Mouse (Mus musculus) thymus, postnatal 0 days (tissue): Measurements from ENCODE around the gene E2f4. TPM values are rescaled to one million over a fixed set of nuclear protein-coding genes. Genes with fewer than 3 reads are reported as not detected.

ENCODE experiments used
- DNase-seq: peaks from one replicate; pipeline ENCODE4 v3.0.0-alpha.2; 2015; ENCODE audit warnings: low spot score
- polyA plus RNA-seq: library from polyadenylated mRNA; unstranded; fragments of >200 nt; fragmentation: Nextera tagmentation; extraction: Ambion mirVana; gene quantifications from 2 replicates; pipeline ENCODE4 v1.2.1, GENCODE M21; 2015

Gene E2f4
- polyA plus RNA-seq, 1 experiment from 2014 or later, result 81.7 TPM

- no peak for DNase-seq
Observed at GRCm38 (mm10) chr8:105292471-105292870, 5.0 kb upstream of the E2f4 start.

DNA sequence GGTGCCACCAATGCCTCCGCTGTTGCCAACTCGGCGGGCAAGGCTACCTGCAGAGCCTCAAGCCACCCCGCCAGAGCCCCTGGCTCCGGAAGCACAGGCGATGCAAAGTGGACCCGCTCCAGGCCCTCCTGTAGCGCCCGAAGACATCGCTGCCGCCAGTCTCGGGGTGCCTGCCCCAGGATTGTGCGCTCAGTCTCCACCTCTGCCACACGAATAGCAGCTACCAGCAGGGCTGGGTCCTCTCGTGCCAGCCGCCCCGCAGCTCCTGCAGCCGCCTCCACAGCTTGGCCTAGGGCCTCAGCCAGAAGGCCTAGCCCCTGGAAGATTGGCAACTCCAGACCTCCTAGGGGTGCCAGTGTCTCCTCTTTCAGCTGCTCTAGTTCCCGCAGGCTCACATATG is 4.1 kb upstream of the E2f4 start:
- DNase-seq, result no peak

GRCm38 (mm10) chr8:105294776-105295175 is 2.7 kb upstream of the E2f4 start:
- no peak for DNase-seq

DNA sequence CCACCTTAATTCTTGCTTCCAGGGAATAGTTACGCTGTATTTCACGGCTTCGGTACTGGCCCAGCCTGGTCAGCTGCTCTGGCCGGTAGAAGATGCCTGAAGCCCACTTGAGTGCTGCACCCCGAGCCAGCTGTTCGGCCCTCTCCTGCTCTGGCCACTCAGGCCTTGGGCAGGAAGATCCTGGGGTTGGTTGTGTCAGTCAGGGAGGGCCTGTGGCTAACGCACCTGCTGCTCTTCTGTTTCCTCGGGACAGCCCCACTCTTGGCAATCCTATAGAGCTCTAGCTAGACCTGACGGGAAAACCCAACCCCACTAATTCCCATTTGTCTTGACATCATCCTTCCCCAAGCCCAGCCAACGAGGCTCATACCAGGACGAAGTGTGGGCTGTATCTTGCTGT is 2.2 kb upstream of the E2f4 start:
- no peak for DNase-seq

- DNase-seq, result peak; percentile 37
Observed at GRCm38 (mm10) chr8:105295895-105296573, 1.4 kb upstream of the E2f4 start, which contains the start of gene Exoc3l. Exoc3l (minus strand) TSS chr8:105296101.

- DNase-seq, result peak; percentile 72
Observed at GRCm38 (mm10) chr8:105298351-105299252, 1.1 kb downstream of the E2f4 start.

GRCm38 (mm10) chr8:105299962-105300361 is 2.5 kb downstream of the E2f4 start:
- DNase-seq, result no peak

DNA sequence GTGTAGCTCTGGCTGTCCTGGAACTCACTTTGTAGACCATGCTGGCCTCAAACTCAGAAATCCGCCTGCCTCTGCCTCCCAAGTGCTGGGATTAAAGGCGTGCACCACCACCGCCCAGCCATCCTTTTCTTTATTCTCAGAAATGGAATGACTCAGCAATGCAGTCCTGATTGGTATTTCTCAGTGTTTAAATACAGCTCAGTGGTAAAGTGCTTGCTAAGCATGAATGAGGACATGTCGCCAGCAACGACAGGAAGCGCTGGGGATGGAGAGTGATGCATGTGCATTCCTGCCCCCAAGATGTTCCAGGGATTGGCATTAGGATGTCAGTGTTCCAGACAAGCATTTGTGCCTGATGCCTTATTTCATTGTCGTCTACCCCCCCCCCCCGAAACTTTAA is 5.9 kb downstream of the E2f4 start:
- no peak for DNase-seq

DNA sequence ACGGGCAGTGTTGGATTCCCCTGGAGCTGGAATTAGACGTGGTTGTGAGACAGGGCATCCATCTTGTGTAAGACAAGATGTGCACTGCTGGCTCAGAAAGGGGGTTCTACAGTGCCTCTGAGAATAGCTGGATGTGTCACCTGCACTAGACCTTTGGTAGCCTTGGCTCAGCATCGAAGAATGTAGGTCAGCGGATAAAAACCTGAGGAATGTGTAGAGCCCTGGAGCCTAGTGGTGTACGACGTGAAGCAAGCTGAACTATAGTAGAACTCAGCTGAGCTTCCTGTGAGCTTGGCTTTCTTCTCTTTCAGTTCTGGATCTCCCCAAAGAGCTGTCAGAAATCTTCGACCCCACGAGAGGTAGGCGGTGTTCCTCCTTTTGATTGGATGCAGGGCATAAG is 6.4 kb downstream of the E2f4 start:
- no peak for DNase-seq

DNA sequence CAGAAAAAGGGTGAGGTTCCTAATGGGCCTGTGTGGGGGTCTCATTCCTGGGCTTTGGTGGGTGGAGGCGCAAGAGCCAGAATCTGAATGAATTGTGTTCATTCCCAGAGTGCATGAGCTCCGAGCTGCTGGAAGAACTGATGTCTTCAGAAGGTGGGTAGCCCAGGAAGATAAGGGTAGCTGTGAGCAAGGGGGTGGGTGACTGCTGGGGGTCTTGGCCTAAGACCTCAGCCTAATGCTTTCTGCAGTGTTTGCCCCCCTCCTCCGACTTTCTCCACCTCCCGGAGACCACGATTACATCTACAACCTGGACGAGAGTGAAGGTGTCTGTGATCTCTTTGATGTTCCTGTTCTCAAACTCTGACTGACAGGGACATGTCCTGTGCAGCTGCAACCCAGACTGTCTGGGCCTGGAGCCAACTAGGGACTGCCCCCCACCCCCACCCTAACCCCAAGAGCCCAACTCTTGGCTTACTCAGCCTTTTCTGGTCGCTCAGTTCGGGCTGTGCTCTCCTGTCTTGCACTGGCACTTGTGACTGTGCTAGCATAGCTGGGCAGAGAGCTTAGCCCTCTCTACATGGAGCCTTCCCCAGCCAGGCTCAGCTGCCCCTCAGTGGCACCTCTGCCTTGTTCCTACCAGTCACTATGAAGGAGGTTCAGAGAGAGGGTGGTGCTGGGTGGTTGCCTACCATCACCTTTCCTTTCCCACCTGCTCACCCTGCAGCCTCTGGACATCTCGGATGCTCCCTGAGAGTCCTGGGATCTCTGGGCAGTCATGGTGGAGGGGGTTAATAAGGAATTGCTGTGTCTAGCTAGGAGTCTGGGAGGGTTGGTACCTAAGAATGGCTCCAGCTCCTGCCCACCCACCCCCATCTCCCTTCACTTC is 7.1 kb downstream of the E2f4 start:
- peak; percentile 45 for DNase-seq

- peak; percentile 11 for DNase-seq
Observed at GRCm38 (mm10) chr8:105305211-105306145, 8.0 kb downstream of the E2f4 start, which contains the start of gene Elmo3. Elmo3 (plus strand) TSS chr8:105305601.

DNA sequence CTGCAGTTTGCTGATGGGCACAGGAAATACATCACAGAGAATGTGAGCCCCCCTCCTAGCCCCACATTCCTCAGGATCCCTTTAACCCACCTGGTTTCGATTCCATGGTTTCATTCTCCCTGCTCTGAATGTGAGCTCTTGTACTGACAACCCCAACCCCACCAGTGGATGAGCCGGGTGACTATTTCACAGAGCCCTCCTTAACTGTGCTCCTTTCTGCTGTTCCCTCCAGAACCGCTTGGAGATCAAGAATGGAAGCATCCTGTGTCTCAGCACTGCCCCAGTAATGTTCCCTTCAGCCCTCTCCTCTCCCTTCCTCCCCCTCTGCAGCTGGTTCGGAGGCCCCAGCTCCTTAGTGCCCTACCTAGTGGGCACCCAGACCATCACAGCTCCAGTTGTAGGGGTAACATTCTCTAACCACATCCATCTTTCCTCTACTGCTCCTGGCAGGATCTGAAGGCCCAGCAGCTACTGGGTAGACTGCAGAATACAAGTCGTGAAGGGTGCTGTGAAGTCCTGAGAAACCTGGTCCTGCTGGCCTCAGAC is 8.8 kb downstream of the E2f4 start:
- peak; percentile 45 for DNase-seq

DNA sequence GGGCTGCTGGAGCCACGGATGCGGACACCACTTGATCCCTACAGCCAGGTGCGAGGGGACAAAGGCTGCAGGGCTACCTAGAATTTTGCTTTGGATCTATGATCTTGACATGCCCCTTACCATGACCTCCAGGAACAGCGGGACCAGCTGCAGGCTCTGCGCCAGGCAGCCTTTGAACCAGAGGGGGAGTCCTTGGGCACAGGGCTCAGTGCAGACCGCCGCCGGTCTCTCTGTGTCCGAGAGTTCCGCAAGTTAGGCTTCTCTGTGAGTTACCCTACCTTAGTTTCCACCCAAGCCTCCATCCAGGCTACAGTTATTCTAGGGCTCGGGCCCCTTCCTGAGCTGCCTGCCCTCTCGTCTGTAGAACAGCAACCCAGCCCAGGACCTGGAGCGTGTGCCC is 10.2 kb downstream of the E2f4 start:
- DNase-seq, result no peak

GRCm38 (mm10) chr8:105308428-105308827 is 11.0 kb downstream of the E2f4 start:
- no peak for DNase-seq

GRCm38 (mm10) chr8:105309142-105309847 is 11.8 kb downstream of the E2f4 start:
- no peak for DNase-seq

DNA sequence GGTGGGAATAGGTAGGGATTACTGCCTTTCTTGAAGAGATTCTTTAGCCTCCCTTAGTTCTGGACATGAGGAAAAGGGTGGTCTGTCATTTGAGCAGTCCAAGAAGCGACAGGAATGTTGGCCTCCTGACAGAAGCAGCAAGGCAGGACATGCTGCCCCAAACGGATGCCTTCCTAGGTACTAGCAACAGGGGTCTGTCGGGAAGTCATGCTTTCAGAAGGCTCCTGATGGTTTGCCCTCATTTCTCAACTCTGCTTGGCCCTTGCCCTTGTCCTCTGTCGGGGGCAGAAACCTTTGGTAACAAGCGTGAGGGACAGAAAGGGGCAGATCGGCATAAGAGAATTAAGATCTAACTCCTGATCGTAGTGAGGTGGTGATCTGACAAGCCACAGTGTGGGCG is 12.7 kb downstream of the E2f4 start:
- DNase-seq, result no peak

- no peak for DNase-seq
Observed at GRCm38 (mm10) chr8:105311718-105312117, 14.3 kb downstream of the E2f4 start.

- no peak for DNase-seq
Observed at GRCm38 (mm10) chr8:105312891-105313481, 15.5 kb downstream of the E2f4 start.
